ENCODE assay signal across 16 mouse cellular contexts in genomic region chr8:11299317-11299602, GRCm38 (mm10). TPM values are rescaled to one million over a fixed set of nuclear protein-coding genes. Genes with fewer than 3 reads are reported as not detected.
DNase-seq lines count a peak whose midpoint lies in the region; ATAC-seq and TF ChIP-seq lines count a peak whose summit lies in the region.
"Had no signal": no experiment of that assay in that cellular context is flagged by ENCODE, and none has a peak within 500 bp of the region (broad histone marks: within the 10 kb centered on the region; RNA-seq: fewer than 3 reads in every experiment).

No protein-coding gene starts in this region.

- peaks cover 8% of the 10 kb centered on the region for H3K79me2 ChIP-seq in heart, adult 2 months (replicated peaks; ENCODE audit: control insufficient read depth, insufficient read depth, low read length)

- H3K4me2 ChIP-seq in kidney, postnatal 0 days (ENCODE audit: low read length) = no peak overlapping the region
- peak overlapping the region; percentile 22; the same call in 1 of the 2 replicates for H3K4me2 ChIP-seq in embryonic facial prominence, embryonic 13.5 days
- H3K4me2 ChIP-seq in limb, embryonic 13.5 days (replicated peaks) = peak overlapping the region; percentile 32
- H3K4me2 ChIP-seq: hindbrain, embryonic 15.5 days; liver, embryonic 13.5 days had no signal

- intact Hi-C loops in heart, adult 2 months (cut with DNase I) = no loop called here
- intact Hi-C loops in left cerebral cortex, postnatal 14 days (cut with DNase I) = no loop called here

- peak overlapping the region; percentile 68 for H3K27ac ChIP-seq in heart, adult 2 months
- H3K27ac ChIP-seq in kidney, postnatal 0 days = peak overlapping the region; percentile 80
- H3K27ac ChIP-seq in embryonic facial prominence, embryonic 13.5 days = peak overlapping the region; percentile 61
- H3K27ac ChIP-seq in limb, embryonic 13.5 days = peak overlapping the region; percentile 29; the same call in 1 of the 2 replicates
- H3K27ac ChIP-seq: hindbrain, embryonic 15.5 days; layer of hippocampus, adult 2 months; liver, embryonic 13.5 days had no signal

- TF ChIP-seq EP300 in heart, adult 2 months (IDR thresholded peaks at IDR 0.05; ENCODE audit: insufficient read depth, low read depth, low read length) = no peak

- H3K36me3 ChIP-seq in heart, adult 2 months (ENCODE audit: control insufficient read depth, insufficient read depth, low read length) = peaks cover 25% of the 10 kb centered on the region
- H3K36me3 ChIP-seq in kidney, postnatal 0 days (ENCODE audit: insufficient read depth, low read length) = 0 out of 2 replicates have a peak, but pooled peaks cover 4% of the 10 kb centered on the region
- no peaks in the 10 kb centered on the region for H3K36me3 ChIP-seq in embryonic facial prominence, embryonic 13.5 days
- H3K36me3 ChIP-seq in limb, embryonic 13.5 days = no peaks in the 10 kb centered on the region
- H3K36me3 ChIP-seq: hindbrain, embryonic 15.5 days; liver, embryonic 13.5 days had no signal

- TF ChIP-seq POLR2A in heart, adult 2 months (IDR thresholded peaks at IDR 0.05; ENCODE audit: insufficient read depth, low read depth, low read length) = no peak

- peaks cover 57% of the 10 kb centered on the region for H3K4me1 ChIP-seq in heart, adult 2 months (ENCODE audit: control insufficient read depth, insufficient read depth, low read length)
- H3K4me1 ChIP-seq in kidney, postnatal 0 days (replicated peaks; ENCODE audit: insufficient read depth, low read length) = peaks cover 61% of the 10 kb centered on the region
- H3K4me1 ChIP-seq in embryonic facial prominence, embryonic 13.5 days = peaks cover 48% of the 10 kb centered on the region
- H3K4me1 ChIP-seq in limb, embryonic 13.5 days = peaks cover 42% of the 10 kb centered on the region
- H3K4me1 ChIP-seq: hindbrain, embryonic 15.5 days had no signal

- TF ChIP-seq CTCF in heart, adult 2 months (IDR thresholded peaks at IDR 0.05) = no peak
- TF ChIP-seq CTCF in kidney, postnatal 0 days (IDR thresholded peaks at IDR 0.05; ENCODE audit: low read depth) = no peak

- H3K27me3 ChIP-seq in heart, adult 2 months (ENCODE audit: control insufficient read depth, insufficient read depth, low read length) = no peaks in the 10 kb centered on the region
- H3K27me3 ChIP-seq in kidney, postnatal 0 days (ENCODE audit: insufficient read depth, low read length) = no peaks in the 10 kb centered on the region
- no peaks in the 10 kb centered on the region for H3K27me3 ChIP-seq in embryonic facial prominence, embryonic 13.5 days
- peaks cover 10% of the 10 kb centered on the region; the same call in 1 of the 2 replicates for H3K27me3 ChIP-seq in limb, embryonic 13.5 days
- H3K27me3 ChIP-seq: hindbrain, embryonic 15.5 days; liver, embryonic 13.5 days had no signal

- no peak for DNase-seq in heart, adult 2 months
- DNase-seq in heart, adult 11 months = no peak
- DNase-seq in kidney, postnatal 0 days (ENCODE audit: low spot score) = peak; percentile 76
- no peak for DNase-seq in kidney, adult 9 months
- no peak for DNase-seq in left cerebral cortex, postnatal 14 days (ENCODE audit: low spot score in 2 of 2)
- DNase-seq: adrenal gland, postnatal 10 days; cerebellum, postnatal 36 days; forebrain, postnatal 0 days; liver, embryonic 13.5 days; right cerebral cortex, postnatal 14 days had no signal

- WGBS in heart, adult 2 months = 39% methylated on average over 3 of the region's 3 CpGs
- 31% methylated on average over 3 of the region's 3 CpGs for WGBS in kidney, postnatal 0 days
- 29% methylated on average over 3 of the region's 3 CpGs for WGBS in embryonic facial prominence, embryonic 13.5 days
- 19% methylated on average over 3 of the region's 3 CpGs for WGBS in limb, embryonic 13.5 days

- H3K4me3 ChIP-seq in heart, adult 2 months = no peak overlapping the region
- H3K4me3 ChIP-seq in kidney, postnatal 0 days (replicated peaks; ENCODE audit: low read depth, low read length) = no peak overlapping the region
- H3K4me3 ChIP-seq in embryonic facial prominence, embryonic 13.5 days = no peak overlapping the region
- H3K4me3 ChIP-seq in limb, embryonic 13.5 days = no peak overlapping the region
- H3K4me3 ChIP-seq: hindbrain, embryonic 15.5 days; layer of hippocampus, adult 2 months; liver, embryonic 13.5 days; myocyte had no signal

- no peaks in the 10 kb centered on the region for H3K9me3 ChIP-seq in kidney, postnatal 0 days (replicated peaks; ENCODE audit: low read length)
- no peaks in the 10 kb centered on the region for H3K9me3 ChIP-seq in embryonic facial prominence, embryonic 13.5 days
- no peaks in the 10 kb centered on the region for H3K9me3 ChIP-seq in limb, embryonic 13.5 days
- H3K9me3 ChIP-seq: hindbrain, embryonic 15.5 days; liver, embryonic 13.5 days had no signal

- 0 out of 2 replicates have a peak, but pooled peaks have one; percentile 1 for ATAC-seq in kidney, postnatal 0 days (replicated peaks; ENCODE audit: low FRiP score, low read depth)
- ATAC-seq in embryonic facial prominence, embryonic 13.5 days (ENCODE audit: insufficient number of reproducible peaks, insufficient read depth, low FRiP score, low TSS enrichment, low read depth) = no peak
- ATAC-seq in limb, embryonic 13.5 days (ENCODE audit: low FRiP score, low read depth) = no peak
- no peak for ATAC-seq in megakaryocyte progenitor cell, adult 5-6 weeks (replicated peaks; ENCODE audit: poor library complexity)
- ATAC-seq: forebrain, postnatal 0 days had no signal

- no peak overlapping the region for H3K9ac ChIP-seq in heart, adult 2 months (ENCODE audit: low read depth, low read length)
- no peak overlapping the region for H3K9ac ChIP-seq in kidney, postnatal 0 days (ENCODE audit: low read depth, low read length)
- no peak overlapping the region for H3K9ac ChIP-seq in embryonic facial prominence, embryonic 13.5 days
- no peak overlapping the region for H3K9ac ChIP-seq in limb, embryonic 13.5 days
- H3K9ac ChIP-seq: forebrain, postnatal 0 days; hindbrain, embryonic 15.5 days; liver, embryonic 13.5 days had no signal

RNA-seq across cellular contexts. Expression of gene Col4a2, which starts 13.3 kb away (rescaled TPM):
- 100 to 1,000 TPM; 139 to 172 TPM for total RNA-seq in heart, adult 2 months (2021)
- polyA plus RNA-seq in heart, adult 2 months (2012; rRNA removed) = 104 and 139 TPM in 2 replicates
- 139 and 140 TPM in 2 replicates for polyA plus RNA-seq in kidney, postnatal 0 days (2015; fragmentation: Nextera tagmentation; extraction: Ambion mirVana)
- polyA plus RNA-seq in embryonic facial prominence, embryonic 13.5 days (2015; fragmentation: Nextera tagmentation; extraction: Ambion mirVana) = 58.8 and 62.0 TPM in 2 replicates
- polyA plus RNA-seq in limb, embryonic 13.5 days (2015; fragmentation: Nextera tagmentation; extraction: Ambion mirVana) = 52.1 and 56.3 TPM in 2 replicates
- 0.22 and 0.29 TPM in 2 replicates for total RNA-seq in megakaryocyte progenitor cell, adult 5-6 weeks (2015)
- total RNA-seq in megakaryocyte progenitor cell, adult 5-6 weeks (2017) = 0.46 and 0.64 TPM in 2 replicates
- 10 to 100 TPM; 72.4 to 78.6 TPM for total RNA-seq in left cerebral cortex, postnatal 14 days (2021)

RNA-seq across cellular contexts. Expression of gene Col4a1, which starts 13.4 kb away (rescaled TPM):
- total RNA-seq in heart, adult 2 months (2021) = 100 to 1,000 TPM; 221 to 311 TPM
- 258 and 384 TPM in 2 replicates for polyA plus RNA-seq in heart, adult 2 months (2012; rRNA removed)
- 305 and 310 TPM in 2 replicates for polyA plus RNA-seq in kidney, postnatal 0 days (2015; fragmentation: Nextera tagmentation; extraction: Ambion mirVana)
- 121 and 137 TPM in 2 replicates for polyA plus RNA-seq in embryonic facial prominence, embryonic 13.5 days (2015; fragmentation: Nextera tagmentation; extraction: Ambion mirVana)
- polyA plus RNA-seq in limb, embryonic 13.5 days (2015; fragmentation: Nextera tagmentation; extraction: Ambion mirVana) = 113 and 115 TPM in 2 replicates
- 0.29 and 0.32 TPM in 2 replicates for total RNA-seq in megakaryocyte progenitor cell, adult 5-6 weeks (2015)
- 0.08 and 1.8 TPM in 2 replicates for total RNA-seq in megakaryocyte progenitor cell, adult 5-6 weeks (2017)
- total RNA-seq in left cerebral cortex, postnatal 14 days (2021) = 100 to 1,000 TPM; 108 to 118 TPM

Comparison
In these comparisons a context has a peak if more than half of its experiments do, and no peak if none do; other contexts are left out.
1. H3K27ac ChIP-seq: peak in every context shown above with its lines; median percentile 80 in kidney, postnatal 0 days; 68 in heart, adult 2 months; 61 in embryonic facial prominence, embryonic 13.5 days; 29 in limb, embryonic 13.5 days.